Mouse (Mus musculus) c-Kit-positive CD71-negative TER-119-negative erythroid progenitor cells, embryonic 14.5 days (primary cell): ENCODE data around the gene Gtf2a1.
"Not testable (repeated sequence)": the region's sequence is repeated elsewhere in the genome, so short reads cannot be mapped to it uniquely, and the experiment has no call there.

Source experiments
- DNase-seq: peaks from one replicate; pipeline ENCODE4 v3.0.0-alpha.2; 2013; ENCODE audit warnings: low read depth

Gtf2a1 gene

GRCm38 (mm10) chr12:91589847-91590690, at the start of gene Gtf2a1:
TSS of gene Gtf2a1 (minus strand) at chr12:91590487.
- DNase-seq = peak; percentile 91

GRCm38 (mm10) chr12:91638351-91638750, 48.1 kb upstream of the Gtf2a1 start:
- DNase-seq = no peak

GRCm38 (mm10) chr12:91637136-91637909, 47.0 kb upstream of the Gtf2a1 start:
- DNase-seq = no peak

- DNase-seq = no peak
Observed at GRCm38 (mm10) chr12:91626482-91626881, 36.2 kb upstream of the Gtf2a1 start.

- peak; percentile 28 for DNase-seq
Observed at GRCm38 (mm10) chr12:91625013-91625412, 34.7 kb upstream of the Gtf2a1 start.

GRCm38 (mm10) chr12:91609425-91609824, 19.1 kb upstream of the Gtf2a1 start:
- DNase-seq = no peak

- no peak for DNase-seq
Observed at GRCm38 (mm10) chr12:91607678-91608077, 17.4 kb upstream of the Gtf2a1 start.

GRCm38 (mm10) chr12:91606651-91607050, 16.4 kb upstream of the Gtf2a1 start:
- no peak for DNase-seq

- DNase-seq = no peak
Observed at GRCm38 (mm10) chr12:91604600-91604999, 14.3 kb upstream of the Gtf2a1 start.

- DNase-seq = peak; percentile 19
Observed at GRCm38 (mm10) chr12:91592128-91592527, 1.8 kb upstream of the Gtf2a1 start.

GRCm38 (mm10) chr12:91591191-91591590, 904 bp upstream of the Gtf2a1 start:
- no peak for DNase-seq

- peak; percentile 35 for DNase-seq
Observed at GRCm38 (mm10) chr12:91590716-91591115, 429 bp upstream of the Gtf2a1 start.

GRCm38 (mm10) chr12:91589542-91589846, 793 bp downstream of the Gtf2a1 start:
- no peak for DNase-seq

GRCm38 (mm10) chr12:91588670-91589541, 1.4 kb downstream of the Gtf2a1 start:
- peak; percentile 36 for DNase-seq

- DNase-seq = peak; percentile 91
Observed at GRCm38 (mm10) chr12:91588176-91588669, 2.1 kb downstream of the Gtf2a1 start.

GRCm38 (mm10) chr12:91587491-91588033, 2.7 kb downstream of the Gtf2a1 start:
- no peak for DNase-seq

GRCm38 (mm10) chr12:91587077-91587476, 3.2 kb downstream of the Gtf2a1 start:
- no peak for DNase-seq

- not testable (repeated sequence) for DNase-seq
Observed at GRCm38 (mm10) chr12:91585815-91586214, 4.5 kb downstream of the Gtf2a1 start.

- peak; percentile 13 for DNase-seq
Observed at GRCm38 (mm10) chr12:91585206-91585605, 5.1 kb downstream of the Gtf2a1 start.

GRCm38 (mm10) chr12:91583409-91583808, 6.9 kb downstream of the Gtf2a1 start:
- DNase-seq = no peak

GRCm38 (mm10) chr12:91582362-91583002, 7.8 kb downstream of the Gtf2a1 start:
- DNase-seq = no peak
